Mouse (Mus musculus) kidney, postnatal 25 days (tissue): ENCODE results near the gene Lrrc40.

Source experiments
- DNase-seq, 2 experiments: peaks; one replicate each; pipeline ENCODE4 v3.0.0; 2021; ENCODE audit warnings: mixed read lengths in 2 of 2

The Lrrc40 gene

GRCm38 (mm10) chr3:158036329-158036988 lies at the start of gene Lrrc40, which contains the start of gene Srsf11:
Lrrc40 (plus strand) TSS chr3:158036662.
Srsf11 (minus strand) TSS chr3:158036639.
- peak; percentile 98 for DNase-seq

GRCm38 (mm10) chr3:157993322-157993721 lies 43.1 kb upstream of the Lrrc40 start:
- peak; percentile 66 to 76 for DNase-seq

- DNase-seq, result no peak
Observed at GRCm38 (mm10) chr3:157995726-157996125, 40.7 kb upstream of the Lrrc40 start.

DNA sequence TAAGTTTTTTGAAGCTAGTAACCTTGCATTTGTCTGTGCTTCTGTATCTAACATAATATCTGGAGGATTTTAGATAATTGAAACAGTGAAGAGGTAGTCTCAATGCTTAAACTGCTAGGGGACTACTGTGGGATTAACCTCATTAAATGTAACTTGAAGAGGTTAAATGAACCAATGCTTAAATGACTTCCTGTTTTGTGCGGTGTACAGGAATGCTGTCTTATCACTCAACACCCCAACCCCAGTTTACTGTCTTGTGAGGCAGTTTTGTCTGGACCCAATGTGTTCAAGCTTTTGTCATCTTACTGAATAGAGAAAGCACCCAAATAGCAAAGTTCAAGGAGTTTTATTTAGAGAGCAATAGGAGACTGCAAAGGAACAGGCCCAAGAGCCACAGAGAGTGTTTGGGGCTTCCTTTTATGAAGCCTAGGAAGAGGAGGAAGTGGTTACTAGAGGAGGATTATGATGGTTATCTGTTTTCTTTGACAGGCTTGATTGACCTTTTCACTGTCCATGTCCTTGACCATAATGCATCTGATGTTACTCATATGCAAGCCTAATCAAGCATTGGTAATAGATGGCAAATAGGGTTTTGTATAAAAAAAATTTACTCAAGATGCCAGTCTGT lies 37.6 kb upstream of the Lrrc40 start:
- no peak for DNase-seq

GRCm38 (mm10) chr3:158008647-158009046 lies 27.8 kb upstream of the Lrrc40 start:
- no peak for DNase-seq

GRCm38 (mm10) chr3:158009762-158010320 lies 26.6 kb upstream of the Lrrc40 start:
- no peak for DNase-seq

DNA sequence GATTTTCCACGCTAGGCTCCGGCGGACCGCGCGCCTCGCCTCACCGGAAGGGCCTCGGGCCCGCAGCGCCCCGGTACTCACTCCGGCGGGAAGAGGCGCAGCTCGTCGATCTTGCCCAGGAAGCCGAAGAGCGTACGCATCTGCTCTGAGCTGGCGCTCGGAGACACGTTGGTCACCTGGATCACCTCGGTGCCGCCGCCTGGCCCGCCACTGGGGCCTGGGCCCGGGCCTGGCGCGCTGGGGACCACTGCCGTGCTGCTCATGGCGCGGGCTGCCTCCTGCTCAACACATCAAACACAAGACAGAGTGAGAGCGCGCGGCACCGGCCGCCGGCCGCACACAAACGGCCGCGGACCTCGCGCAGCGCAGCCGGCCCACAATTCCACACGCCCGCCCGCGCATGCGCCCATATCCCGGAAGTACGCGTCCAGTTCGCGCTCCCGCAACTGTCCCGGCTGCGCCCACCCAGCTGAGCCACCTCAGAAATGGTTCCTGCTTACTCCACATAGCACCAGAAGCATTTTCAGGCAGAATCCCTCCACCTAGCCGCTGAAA lies 5.0 kb upstream of the Lrrc40 start:
- peak; percentile 93 to 94 for DNase-seq

GRCm38 (mm10) chr3:158032106-158032505 lies 4.4 kb upstream of the Lrrc40 start:
- no peak for DNase-seq

DNA sequence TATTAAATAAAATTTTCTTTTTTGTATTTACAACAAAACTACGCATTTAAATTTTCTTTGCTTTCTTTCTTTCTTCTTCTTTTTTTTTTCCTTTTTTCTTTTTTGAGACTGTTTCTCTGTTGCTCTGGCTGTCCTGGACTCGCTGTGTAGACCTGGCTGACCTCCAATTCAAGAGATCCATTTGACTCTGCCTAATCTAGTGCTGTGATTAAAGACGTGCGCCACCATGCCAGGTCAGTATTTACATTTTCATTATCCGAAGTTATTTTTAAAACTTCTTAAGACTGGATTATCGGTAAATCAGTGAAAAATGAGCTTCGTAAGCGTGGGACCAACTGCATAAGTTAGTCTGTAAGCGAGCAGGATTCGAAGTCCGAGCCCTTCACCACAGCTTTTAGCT lies 596 bp upstream of the Lrrc40 start:
- DNase-seq, result peak; percentile 23 to 46

DNA sequence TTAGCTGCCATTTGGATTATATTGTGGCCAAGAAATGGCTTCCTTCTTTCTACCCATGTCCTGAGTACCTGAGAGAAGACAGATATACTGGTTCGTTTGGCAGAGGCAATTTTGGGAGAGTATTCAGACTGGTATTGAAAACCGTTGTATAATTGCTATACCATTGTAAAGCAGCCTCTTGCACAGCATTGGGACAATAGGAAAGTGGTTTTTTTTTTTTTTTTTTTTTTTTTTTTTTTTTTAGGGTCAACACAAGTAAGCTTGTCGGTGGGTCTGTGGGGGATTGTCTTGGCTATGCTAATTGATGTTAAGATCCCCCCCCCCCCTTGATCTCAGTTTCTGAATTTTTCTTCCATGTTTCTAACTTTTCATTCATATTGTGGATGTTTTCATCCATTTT lies 1.6 kb downstream of the Lrrc40 start:
- DNase-seq, result no peak

DNA sequence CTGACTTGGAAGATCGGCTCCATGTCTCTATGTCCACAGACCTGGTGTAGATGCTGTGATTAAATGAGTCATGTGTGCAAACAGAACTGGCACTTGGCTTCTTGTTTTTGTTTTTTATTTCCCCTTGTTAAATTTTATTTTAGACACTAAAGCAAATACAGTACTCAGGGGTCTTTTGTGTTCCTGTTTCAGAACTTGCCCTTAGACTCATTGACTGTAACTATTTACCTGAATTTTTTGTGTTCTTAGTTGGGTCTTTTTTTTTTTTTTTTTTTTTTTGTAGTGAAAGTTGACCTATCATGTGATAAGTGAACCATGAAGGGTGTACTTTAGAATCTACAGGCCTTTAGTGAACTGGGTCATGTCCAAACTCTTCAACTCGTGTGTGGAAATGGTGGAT lies 4.3 kb downstream of the Lrrc40 start:
- DNase-seq, result no peak

DNA sequence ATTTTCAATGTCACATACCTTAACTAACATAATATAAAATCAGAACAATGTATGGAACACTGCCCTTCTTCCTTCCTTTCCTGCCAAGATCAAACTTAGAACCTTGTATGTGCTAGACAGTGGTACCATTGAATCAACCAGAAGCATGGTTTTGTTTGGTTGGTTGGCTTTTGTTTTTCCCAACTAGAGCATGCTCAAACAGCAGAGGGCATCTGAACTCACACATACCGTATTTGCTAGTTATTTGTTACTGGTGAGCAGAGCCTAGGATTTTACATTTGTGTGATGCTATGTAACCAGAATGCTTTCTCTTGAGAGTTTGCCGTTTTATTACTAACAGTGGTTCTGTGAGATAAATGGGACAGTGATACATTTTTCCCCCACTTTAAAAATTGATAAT lies 13.0 kb downstream of the Lrrc40 start:
- DNase-seq, result no peak

GRCm38 (mm10) chr3:158060621-158061291 lies 24.3 kb downstream of the Lrrc40 start:
- DNase-seq, result no peak

DNA sequence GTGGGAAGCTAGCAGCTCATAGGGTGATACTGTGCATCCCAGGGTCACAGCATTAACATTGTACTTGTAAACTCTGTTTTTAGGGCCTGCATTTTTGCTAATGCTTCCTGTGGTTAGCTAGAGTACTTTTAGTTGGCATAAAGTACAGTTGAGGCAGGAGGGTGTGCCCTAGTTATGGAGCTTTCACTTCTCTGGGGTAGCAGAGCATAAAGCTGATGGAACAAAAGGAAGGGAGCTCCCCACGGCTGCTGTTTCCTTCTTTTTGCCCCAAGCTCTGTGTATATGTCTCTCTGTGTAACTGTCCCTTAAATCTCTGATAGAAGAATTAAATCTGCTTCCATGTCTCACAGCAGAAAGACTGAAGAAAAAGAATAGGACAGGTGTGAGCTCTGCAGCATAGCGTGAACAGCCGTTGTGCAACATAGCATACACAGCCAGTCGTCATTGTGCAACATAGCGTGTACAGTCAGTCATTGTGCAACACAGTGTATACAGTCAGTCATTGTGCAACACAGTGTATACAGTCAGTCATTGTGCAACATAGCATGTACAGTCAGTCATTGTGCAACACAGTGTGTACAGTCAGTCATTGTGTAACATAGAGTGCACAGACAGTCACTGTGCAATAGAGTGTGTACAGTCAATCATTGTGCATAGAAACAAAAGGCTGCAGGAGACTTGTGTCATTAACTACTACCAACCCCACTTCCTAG lies 25.5 kb downstream of the Lrrc40 start:
- DNase-seq, result no peak

GRCm38 (mm10) chr3:158065256-158065655 lies 28.8 kb downstream of the Lrrc40 start:
- DNase-seq, result no peak

GRCm38 (mm10) chr3:158067916-158068315 lies 31.5 kb downstream of the Lrrc40 start:
- DNase-seq, result no peak

DNA sequence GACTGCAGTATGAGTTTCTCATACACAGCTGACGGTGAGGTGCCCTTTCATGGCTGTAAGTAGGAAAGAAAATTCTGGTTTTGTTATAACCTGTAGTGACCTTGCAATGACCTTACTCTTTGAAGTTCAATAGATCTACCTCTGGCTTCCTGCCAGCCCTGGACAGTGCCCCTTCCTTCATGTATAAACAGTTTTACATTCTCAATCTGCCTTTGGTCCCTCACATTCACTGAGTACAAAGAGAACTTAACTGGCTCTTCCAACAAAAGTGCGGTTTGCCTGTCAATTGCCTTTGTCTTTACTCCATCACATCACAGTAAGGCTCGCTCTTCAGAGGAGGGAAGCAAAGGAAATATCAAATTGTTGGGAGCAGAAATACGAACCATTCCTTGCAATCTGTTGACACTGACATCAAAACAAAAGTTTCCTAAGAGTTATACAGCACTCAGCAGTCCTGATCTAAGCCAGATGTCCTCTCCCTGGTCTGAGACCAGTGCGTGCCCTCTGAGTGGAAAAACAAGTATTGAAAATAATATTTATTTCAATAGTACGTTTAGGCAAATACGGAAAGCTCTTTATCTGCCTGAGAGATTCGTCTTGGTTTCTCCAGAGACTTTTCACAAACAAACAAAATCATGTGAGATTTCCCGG lies 32.3 kb downstream of the Lrrc40 start:
- DNase-seq, result no peak

DNA sequence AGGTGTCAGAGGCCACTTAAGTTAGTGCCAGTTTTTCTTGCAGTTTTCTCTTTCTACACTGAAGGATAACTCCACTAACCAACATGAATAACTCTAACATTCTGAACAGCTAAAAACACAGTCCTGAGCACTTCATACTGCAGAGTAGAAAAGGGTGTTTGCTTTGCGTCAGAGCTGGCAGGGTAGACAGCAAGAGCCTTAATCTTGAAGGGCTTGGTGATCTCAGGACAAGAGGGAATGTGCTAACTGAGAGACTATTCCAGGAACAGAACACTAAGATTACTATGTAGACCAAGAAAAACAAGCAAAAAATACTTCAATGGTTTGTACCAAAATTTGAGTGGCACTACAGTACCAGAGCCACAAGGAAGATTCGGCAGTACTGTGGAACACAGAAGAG lies 38.5 kb downstream of the Lrrc40 start:
- no peak for DNase-seq

GRCm38 (mm10) chr3:158076685-158077379 lies 40.4 kb downstream of the Lrrc40 start:
- no peak for DNase-seq

DNA sequence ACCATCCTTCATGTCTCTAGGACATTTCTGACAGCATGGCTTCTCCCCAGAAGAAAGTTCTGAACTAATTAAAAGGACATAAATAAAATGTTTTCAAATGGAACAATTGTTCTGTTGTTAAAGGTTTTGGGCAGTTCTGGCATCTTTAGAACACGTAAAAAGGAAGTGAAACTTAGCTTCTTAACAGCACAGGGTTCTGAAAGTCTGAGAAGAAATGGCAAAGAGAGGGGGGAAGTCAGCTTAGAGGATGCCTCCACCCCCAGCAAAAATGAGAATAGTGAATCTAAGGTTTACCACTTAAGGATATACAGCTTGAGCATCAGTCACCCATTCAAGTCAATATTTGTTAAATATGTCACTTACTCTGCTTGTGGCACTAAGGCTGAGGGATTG lies 40.9 kb downstream of the Lrrc40 start:
- DNase-seq, result no peak

DNA sequence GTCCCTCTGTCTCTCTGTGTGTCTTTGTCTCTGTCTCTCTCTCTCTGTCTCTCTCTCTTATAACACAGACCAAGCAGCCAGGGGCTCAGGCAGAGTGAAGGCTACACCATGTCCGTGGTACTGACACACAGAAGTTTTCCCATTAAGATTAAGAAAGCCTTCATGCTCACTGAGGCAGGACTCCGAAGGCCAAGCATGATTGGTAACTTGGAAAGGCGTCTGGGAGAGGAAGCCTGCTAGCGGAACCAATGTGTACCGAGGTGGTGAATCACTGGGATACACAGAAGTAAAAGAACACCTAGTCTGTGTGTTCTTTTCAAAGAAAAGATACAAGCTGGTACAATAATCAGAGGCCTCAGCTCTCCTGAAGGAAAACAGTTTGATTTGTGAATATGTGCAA lies 41.4 kb downstream of the Lrrc40 start:
- DNase-seq, result no peak

- DNase-seq, result no peak
Observed at GRCm38 (mm10) chr3:158091601-158092000, 55.1 kb downstream of the Lrrc40 start.
